Mouse (Mus musculus) lung, postnatal 36 days (tissue): ENCODE results near the gene Il16.
A peak's percentile ranks its signal among the peaks of the same experiment; 100 is the strongest.

Experiments used
- DNase-seq: peaks from one replicate; pipeline ENCODE4 v3.0.0; 2022; ENCODE audit warnings: mixed read lengths

Gene Il16

DNA sequence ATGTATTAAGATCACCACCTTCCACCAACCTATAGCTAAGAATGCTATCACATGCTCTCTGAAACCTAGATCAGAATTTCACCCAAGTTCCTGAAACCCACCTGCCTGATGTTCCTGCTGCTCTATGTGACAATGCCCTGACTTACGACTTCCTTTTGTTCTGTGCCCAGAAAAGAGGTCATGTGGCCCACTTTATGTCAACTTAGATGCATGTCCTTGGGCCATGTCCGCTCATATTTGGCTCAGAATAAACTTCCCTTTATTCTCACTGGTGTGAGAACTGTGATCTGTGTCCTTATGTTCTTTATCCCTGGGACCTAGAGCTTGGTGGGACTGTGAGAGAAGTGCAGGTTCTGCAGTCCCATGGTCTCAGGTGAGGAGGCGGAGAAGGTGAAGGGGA, 68.2 kb downstream of the Il16 start:
- no peak for DNase-seq

- DNase-seq = peak; percentile 37
Observed at GRCm38 (mm10) chr7:83675545-83676254, 69.8 kb downstream of the Il16 start.

DNA sequence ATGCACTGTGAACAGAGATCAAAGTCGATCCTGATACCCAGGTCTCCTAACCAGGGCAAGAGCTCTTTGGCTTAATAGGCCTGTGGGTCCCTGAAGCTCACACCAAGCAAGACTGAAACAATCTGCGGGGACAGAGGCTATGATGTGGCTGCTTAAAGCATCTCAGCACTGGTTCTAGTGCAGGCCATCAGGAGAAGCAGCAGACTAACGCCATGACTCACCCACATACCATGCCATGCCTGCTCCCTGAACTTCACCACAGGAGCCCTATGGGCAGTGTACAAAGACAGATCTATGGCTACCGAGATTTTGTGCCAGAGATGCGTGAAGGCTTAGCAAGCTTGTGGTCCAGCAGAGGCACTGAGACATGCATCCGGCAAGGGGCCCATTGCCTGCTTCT, 74.0 kb downstream of the Il16 start:
- no peak for DNase-seq

- DNase-seq = peak; percentile 59
Observed at GRCm38 (mm10) chr7:83668724-83669123, 76.8 kb downstream of the Il16 start.

GRCm38 (mm10) chr7:83667936-83668645, 77.4 kb downstream of the Il16 start:
- no peak for DNase-seq

- no peak for DNase-seq
Observed at GRCm38 (mm10) chr7:83666087-83666595, 79.4 kb downstream of the Il16 start.

DNA sequence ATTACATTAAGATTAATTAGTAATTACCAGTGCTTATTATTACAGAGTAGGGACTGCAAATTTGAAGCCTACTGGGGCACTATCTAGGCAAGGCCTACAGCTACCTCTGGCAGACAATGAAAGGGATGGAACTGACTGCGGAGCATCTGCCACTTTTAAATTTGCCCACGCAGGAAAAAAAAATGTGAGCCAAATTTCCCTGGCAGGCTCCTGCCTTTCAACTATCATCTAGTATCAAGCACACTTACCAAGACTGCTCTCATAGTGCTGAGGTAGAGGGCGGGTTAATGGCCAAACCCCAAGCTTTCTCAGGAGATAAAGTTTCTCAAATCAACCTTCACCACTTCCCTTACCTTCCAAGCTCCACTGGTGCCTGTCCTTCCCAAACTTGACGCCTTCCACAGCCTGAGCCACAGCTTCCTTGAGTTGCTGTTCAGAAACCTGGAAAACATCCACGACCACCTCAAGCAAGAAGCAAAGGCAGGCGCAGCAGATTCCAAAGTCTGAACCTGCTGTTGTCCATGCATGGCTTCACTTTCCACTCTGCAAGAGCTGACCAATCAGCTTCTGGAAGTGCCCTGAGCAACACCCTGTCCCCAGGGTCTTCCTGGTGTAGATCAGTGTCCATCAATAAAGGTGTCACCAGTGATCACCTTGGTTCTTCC, 82.7 kb downstream of the Il16 start:
- DNase-seq = no peak

DNA sequence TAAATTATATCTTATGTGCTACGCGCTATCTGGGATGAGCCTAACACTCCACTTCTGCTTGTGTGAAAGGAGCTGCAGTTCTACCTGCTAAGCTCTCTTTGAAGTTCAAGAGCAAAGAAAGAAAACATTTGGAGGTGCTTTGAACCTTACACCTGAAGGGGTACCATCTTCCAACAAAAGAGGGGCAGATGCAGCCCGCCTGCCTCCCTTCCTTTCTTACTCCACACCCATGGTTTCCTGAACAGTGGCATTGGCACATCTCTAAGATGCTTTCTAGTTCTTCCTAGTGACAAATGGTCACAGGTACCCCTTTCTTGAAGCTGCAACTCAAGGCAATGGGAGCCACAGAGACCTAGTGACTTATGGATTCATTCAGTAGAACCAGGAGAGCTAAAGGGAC, 83.8 kb downstream of the Il16 start:
- no peak for DNase-seq

- no peak for DNase-seq
Observed at GRCm38 (mm10) chr7:83661031-83661430, 84.5 kb downstream of the Il16 start.

DNA sequence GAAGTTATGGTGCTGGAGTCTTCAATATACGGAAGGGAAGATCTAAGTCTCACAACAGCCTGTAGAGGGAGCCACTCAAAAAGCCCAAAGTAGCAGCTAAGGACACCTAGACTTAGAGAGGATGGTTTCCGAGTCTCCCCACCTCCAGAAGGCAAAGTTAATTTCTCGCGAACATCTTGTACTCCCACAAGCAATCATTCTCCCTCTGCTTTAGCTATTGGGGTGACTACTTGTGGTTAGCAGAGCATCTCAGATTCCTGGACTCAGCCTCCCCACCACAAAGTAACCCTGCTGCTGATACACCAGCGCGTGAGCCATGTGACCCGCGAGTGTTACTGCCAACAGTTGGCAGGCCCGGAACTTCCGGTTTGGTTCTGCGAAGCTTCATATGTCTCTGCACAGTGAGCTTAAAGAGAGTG, 85.2 kb downstream of the Il16 start:
- no peak for DNase-seq

- DNase-seq = peak; percentile 74
Observed at GRCm38 (mm10) chr7:83659159-83660065, 86.1 kb downstream of the Il16 start.

GRCm38 (mm10) chr7:83658716-83659115, 86.8 kb downstream of the Il16 start:
- DNase-seq = no peak

DNA sequence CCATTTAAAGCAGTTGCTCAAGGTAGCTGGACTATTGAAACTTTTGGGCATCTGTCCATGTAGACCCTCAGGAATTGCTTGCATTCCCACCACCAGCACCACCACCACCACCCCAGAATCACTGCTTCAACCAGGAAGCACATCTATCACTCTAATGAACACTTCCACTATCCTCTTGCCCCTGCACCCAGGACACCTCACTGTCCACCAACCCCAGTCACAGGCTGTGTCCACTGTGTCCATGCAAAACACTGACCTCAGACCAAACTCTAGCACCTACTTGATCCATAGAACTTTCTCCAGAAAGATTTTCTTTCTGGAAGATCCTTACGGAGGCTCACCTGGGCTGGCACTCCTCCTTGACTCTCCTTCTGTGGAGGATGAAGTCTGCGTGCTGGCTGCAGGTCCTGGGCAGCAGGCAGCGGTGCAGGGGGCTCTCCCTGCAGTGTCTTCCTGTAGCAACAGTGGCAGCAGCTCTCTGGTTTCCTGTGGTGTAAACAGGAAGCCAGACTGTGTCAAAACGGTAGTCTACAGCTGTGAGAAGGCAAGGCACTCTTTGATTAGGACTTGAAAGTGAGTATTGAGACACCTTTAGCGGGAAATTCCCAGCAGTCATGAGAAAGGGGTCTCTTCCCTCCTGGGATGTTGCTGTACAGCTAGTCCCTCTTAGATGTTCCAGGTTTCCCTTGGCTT, 90.4 kb downstream of the Il16 start:
- peak; percentile 71 for DNase-seq

GRCm38 (mm10) chr7:83654196-83654595, 91.3 kb downstream of the Il16 start:
- DNase-seq = no peak

DNA sequence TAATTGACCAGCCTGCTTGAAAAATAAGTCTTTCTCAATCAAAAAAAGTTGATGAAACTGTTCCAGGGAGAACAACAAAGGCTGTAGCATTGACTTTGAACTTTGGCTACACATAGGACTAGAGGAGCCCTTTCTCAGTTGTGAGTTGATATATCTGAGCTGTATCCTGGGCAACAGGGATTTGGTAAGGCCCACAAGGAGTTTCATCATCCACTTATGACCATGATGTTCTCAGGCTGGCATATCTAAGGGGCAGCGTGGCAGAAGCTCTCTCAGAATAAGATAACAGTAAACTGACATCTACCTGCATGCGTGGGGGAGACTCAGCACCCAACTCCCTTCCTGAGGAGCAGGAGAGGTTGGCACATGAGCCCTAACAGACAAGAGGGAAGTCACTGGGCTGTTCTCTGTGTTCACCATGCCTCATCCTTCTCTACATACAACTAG, 91.9 kb downstream of the Il16 start:
- DNase-seq = no peak

DNA sequence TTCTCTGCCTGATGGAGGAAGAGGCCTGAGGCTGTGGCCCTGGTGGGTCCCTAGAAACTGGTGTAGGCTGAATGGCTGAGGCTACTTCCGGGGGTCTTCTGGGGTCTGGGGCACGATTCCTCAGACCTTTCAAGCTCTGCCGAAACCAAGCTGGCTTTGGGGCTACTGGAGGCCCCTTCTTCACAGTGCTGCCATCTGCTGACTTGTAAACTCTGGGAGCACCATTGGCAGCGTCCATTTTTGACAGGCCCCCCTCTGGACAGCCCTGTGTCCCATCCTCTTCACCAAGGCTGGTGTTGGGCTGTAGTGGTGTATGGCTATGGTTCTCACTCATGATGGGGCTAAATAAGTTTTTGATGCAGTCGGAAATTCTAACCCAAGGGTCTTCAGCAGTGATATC, 93.0 kb downstream of the Il16 start:
- DNase-seq = no peak

DNA sequence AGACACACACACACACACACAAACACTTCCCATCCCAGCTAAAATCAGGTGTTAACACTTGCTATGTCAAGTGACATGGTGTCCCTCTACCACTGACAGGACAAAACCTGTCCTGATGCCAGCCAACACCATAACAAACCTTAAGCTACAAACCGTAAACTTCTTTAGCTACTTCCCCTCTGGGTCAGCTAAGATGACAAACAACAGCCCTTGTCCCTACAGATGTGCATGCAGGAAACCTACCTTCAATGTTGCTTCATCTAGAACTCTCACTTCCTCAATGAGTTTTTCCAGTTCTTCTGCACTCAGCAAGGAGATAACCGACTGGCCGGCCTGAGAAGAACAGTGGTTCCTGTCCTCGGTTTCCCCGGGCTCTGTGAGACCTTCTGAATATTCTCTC, 94.9 kb downstream of the Il16 start:
- DNase-seq = no peak

GRCm38 (mm10) chr7:83648807-83649206, 96.7 kb downstream of the Il16 start:
- no peak for DNase-seq

- DNase-seq = peak; percentile 66
Observed at GRCm38 (mm10) chr7:83645476-83645875, 100.0 kb downstream of the Il16 start.

- DNase-seq = no peak
Observed at GRCm38 (mm10) chr7:83644761-83645160, 100.8 kb downstream of the Il16 start.

DNA sequence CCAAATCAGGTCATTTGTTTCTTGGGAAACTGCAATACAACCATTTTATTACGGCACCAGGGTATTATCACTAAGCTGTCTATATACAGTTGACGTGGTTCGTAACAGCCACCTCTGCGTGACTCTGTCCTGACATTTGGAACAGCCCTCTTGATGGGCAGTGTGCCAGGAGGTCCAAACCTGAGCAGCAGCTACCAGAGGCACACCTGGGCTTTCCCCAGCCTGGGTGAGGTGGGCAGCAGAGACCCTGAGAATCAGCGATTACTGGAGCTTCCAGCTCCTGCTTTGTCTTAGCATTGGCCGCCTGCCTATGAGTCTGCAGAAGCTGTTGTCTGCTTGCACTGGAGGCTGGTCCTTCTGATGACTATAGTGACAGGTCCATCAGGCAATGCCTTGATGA, 101.9 kb downstream of the Il16 start:
- DNase-seq = no peak

DNA sequence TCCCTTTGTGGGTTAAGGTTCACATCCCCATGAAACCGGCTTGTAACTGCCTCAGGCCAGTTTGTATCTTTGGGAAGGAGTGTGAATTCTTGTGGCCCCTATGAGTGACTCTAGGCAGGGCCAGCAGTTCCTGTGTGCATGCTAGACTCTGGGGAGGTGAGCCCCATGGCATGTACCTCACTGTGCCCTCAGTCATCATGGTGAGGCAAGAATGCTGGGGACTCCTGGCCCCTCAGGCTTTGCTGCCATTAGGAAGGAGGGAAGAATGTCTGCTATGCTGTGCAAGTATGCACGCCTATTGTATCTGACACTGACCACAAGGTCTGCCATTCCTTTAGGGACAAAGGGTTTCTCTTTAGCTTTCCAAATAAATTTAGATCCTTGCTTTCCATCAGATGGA, 104.4 kb downstream of the Il16 start:
- DNase-seq = no peak
